Mouse (Mus musculus) duodenum, adult 2 months (tissue): ENCODE data around the gene Sult3a2. TPM values are rescaled to one million over a fixed set of nuclear protein-coding genes. Genes with fewer than 3 reads are reported as not detected.

Experiments used
- polyA plus RNA-seq: library from polyadenylated mRNA; depleted of rRNA; stranded (reverse); fragments of >200 nt; gene quantifications from 2 replicates; pipeline ENCODE4 v1.2.3, GENCODE M21; 2012; ENCODE audit warnings: low replicate concordance; rRNA removed

The Sult3a2 gene
- not detected in 2 replicates for polyA plus RNA-seq

DNA sequence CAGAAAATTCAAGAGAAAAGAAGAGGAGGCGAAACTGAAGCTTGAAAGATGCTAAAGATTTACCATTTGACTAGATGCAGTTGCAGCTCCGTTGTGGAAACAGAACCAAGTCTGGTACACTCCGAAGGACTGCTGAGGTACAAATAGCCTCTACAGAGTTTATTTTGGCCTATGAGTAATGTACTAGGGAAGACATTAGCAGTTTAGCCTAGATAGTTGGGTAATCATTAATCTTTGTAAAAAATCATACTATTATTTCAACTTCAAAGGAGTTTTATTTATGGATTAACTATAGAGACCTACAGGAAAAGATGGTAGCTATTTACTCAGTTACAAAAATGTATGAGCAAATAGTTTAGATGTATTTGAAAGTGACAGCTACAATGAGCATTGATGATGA is at the start of gene Sult3a2:
TSS of gene Sult3a2 (minus strand) at position 101 of the 400 bp plus-strand sequence.

Other genes with a start within 250 kb of the Sult3a2 start
- not detected in 2 replicates for gene Clvs2, start 161.9 kb downstream of the Sult3a2 start, polyA plus RNA-seq
- not detected in 2 replicates for gene Sult3a1, start 71.0 kb upstream of the Sult3a2 start, polyA plus RNA-seq
- 0.05 TPM in 1 of 2 replicates, not detected in the other for gene Rsph4a, start 118.4 kb upstream of the Sult3a2 start, polyA plus RNA-seq
- gene Zup1, start 164.6 kb upstream of the Sult3a2 start, polyA plus RNA-seq, result 1.5 and 2.0 TPM in 2 replicates
- gene Rwdd1, start 232.9 kb upstream of the Sult3a2 start, polyA plus RNA-seq, result 29.9 and 45.7 TPM in 2 replicates